Mouse (Mus musculus) lung, adult 18-20 months (tissue): ENCODE measurements around the gene Gm10100.
"Not testable (repeated sequence)": the region's sequence is repeated elsewhere in the genome, so short reads cannot be mapped to it uniquely, and the experiment has no call there.

ENCODE experiments used
- DNase-seq, 2 experiments: peaks; one replicate each; pipeline ENCODE4 v3.0.0; 2022; ENCODE audit warnings: mixed read lengths in 2 of 2

The Gm10100 gene

GRCm38 (mm10) chr10:77726186-77726585 lies at the start of gene Gm10100:
TSS of gene Gm10100 (plus strand) at chr10:77726486.
- no peak for DNase-seq

GRCm38 (mm10) chr10:77677562-77677961 lies 48.7 kb upstream of the Gm10100 start:
- DNase-seq, result no peak

GRCm38 (mm10) chr10:77682994-77683393 lies 43.3 kb upstream of the Gm10100 start:
- no peak for DNase-seq

GRCm38 (mm10) chr10:77684181-77684580 lies 42.1 kb upstream of the Gm10100 start:
- no peak for DNase-seq

- DNase-seq, result no peak
Observed at GRCm38 (mm10) chr10:77685895-77686664, 40.2 kb upstream of the Gm10100 start, which contains the start of gene Tspear. TSS of gene Tspear (plus strand) at chr10:77686569.

GRCm38 (mm10) chr10:77687021-77687420 lies 39.3 kb upstream of the Gm10100 start:
- no peak for DNase-seq

- DNase-seq, result not testable (repeated sequence)
Observed at GRCm38 (mm10) chr10:77690356-77690807, 35.9 kb upstream of the Gm10100 start, which contains the start of gene Gm19402. TSS of gene Gm19402 (minus strand) at chr10:77690757.

- no peak for DNase-seq
Observed at GRCm38 (mm10) chr10:77697133-77697532, 29.2 kb upstream of the Gm10100 start, which contains the start of gene Gm9508. TSS of gene Gm9508 (minus strand) at chr10:77697233.

GRCm38 (mm10) chr10:77706326-77706725 lies 20.0 kb upstream of the Gm10100 start, which contains the start of gene Gm10272:
TSS of gene Gm10272 (plus strand) at chr10:77706626.
- no peak for DNase-seq

- DNase-seq, result no peak
Observed at GRCm38 (mm10) chr10:77709831-77710230, 16.5 kb upstream of the Gm10100 start.

- DNase-seq, result not testable (repeated sequence)
Observed at GRCm38 (mm10) chr10:77711157-77711556, 15.1 kb upstream of the Gm10100 start, which contains the start of gene Gm10024. TSS of gene Gm10024 (plus strand) at chr10:77711457.

- no peak for DNase-seq
Observed at GRCm38 (mm10) chr10:77713734-77714133, 12.6 kb upstream of the Gm10100 start.

GRCm38 (mm10) chr10:77715507-77715906 lies 10.8 kb upstream of the Gm10100 start, which contains the start of gene Gm10142:
TSS of gene Gm10142 (plus strand) at chr10:77715807.
- DNase-seq, result no peak

GRCm38 (mm10) chr10:77720299-77720698 lies 6.0 kb upstream of the Gm10100 start, which contains the start of gene Krtap12-1:
TSS of gene Krtap12-1 (plus strand) at chr10:77720599.
- DNase-seq, result not testable (repeated sequence)

GRCm38 (mm10) chr10:77724855-77725254 lies 1.4 kb upstream of the Gm10100 start:
- no peak for DNase-seq

GRCm38 (mm10) chr10:77728280-77728679 lies 2.0 kb downstream of the Gm10100 start:
- no peak for DNase-seq

- DNase-seq, result no peak
Observed at GRCm38 (mm10) chr10:77729241-77729640, 3.0 kb downstream of the Gm10100 start.

GRCm38 (mm10) chr10:77735928-77736327 lies 9.6 kb downstream of the Gm10100 start:
- DNase-seq, result no peak

GRCm38 (mm10) chr10:77738929-77739328 lies 12.6 kb downstream of the Gm10100 start:
- DNase-seq, result no peak

- not testable (repeated sequence) for DNase-seq
Observed at GRCm38 (mm10) chr10:77741924-77742688, 15.8 kb downstream of the Gm10100 start, which contains the start of gene Gm18596. TSS of gene Gm18596 (minus strand) at chr10:77742638.

GRCm38 (mm10) chr10:77750686-77751085 lies 24.4 kb downstream of the Gm10100 start:
- DNase-seq, result not testable (repeated sequence)

GRCm38 (mm10) chr10:77751254-77751653 lies 25.0 kb downstream of the Gm10100 start, which contains the start of gene Gm9736:
TSS of gene Gm9736 (minus strand) at chr10:77751354.
- DNase-seq, result not testable (repeated sequence)

GRCm38 (mm10) chr10:77752312-77752711 lies 26.0 kb downstream of the Gm10100 start:
- not testable (repeated sequence) for DNase-seq
